Mouse (Mus musculus) ovary, adult 2 months (tissue): ENCODE data around the gene Fbll1. TPM values are rescaled to one million over a fixed set of nuclear protein-coding genes. Genes with fewer than 3 reads are reported as not detected.

Experiments used
- polyA plus RNA-seq: library from polyadenylated mRNA; depleted of rRNA; stranded (reverse); fragments of >200 nt; gene quantifications from 2 replicates; pipeline ENCODE4 v1.2.3, GENCODE M21; 2012; rRNA removed

Fbll1 gene
- 1.1 and 1.8 TPM in 2 replicates for polyA plus RNA-seq

GRCm38 (mm10) chr11:35798874-35799273 lies at the start of gene Fbll1:
TSS of gene Fbll1 (minus strand) at chr11:35798884.

GRCm38 (mm10) chr11:35834022-35834760 lies 35.5 kb upstream of the Fbll1 start, which contains the start of gene Rars:
TSS of gene Rars (minus strand) at chr11:35834506.

GRCm38 (mm10) chr11:35769188-35769745 lies 29.4 kb downstream of the Fbll1 start, which contains the start of gene Pank3:
TSS of gene Pank3 (plus strand) at chr11:35769484.

Other genes with a start within 250 kb of the Fbll1 start
- 6.8 and 7.4 TPM in 2 replicates for gene Pank3, start 29.4 kb downstream of the Fbll1 start, polyA plus RNA-seq
- gene Rars, start 35.6 kb upstream of the Fbll1 start, polyA plus RNA-seq, result 11.5 and 13.2 TPM in 2 replicates
- 18.4 and 22.0 TPM in 2 replicates for gene Wwc1, start 181.6 kb upstream of the Fbll1 start, polyA plus RNA-seq